Mouse (Mus musculus): ENCODE data around the gene Syndig1.

DNA sequence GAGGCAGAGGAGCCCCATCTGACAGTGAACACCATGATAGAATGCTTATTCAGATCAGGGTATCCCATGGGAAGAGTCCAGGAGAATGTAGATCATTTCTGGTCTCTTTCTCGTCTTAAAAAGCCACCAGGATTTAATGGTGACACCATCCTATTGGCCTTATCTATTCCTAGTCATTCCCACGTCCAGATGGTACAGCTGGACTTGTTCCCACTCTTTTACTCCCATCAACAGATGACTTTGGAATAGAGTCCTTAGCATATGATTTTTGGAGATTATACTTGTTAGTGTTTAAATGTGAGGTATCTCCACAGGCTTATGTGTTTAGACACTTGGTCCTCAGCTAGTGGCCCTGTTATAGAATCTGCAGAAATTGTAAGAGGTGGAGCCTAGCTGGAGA is 94.5 kb downstream of the Syndig1 start:
- no peak for TF ChIP-seq CTCF (IDR thresholded peaks at IDR 0.05)
- TF ChIP-seq EP300 (IDR thresholded peaks at IDR 0.05; ENCODE audit: insufficient read depth, low read depth, low read length) = no peak

All from heart, adult 2 months (tissue).